In the genomic region with DNA sequence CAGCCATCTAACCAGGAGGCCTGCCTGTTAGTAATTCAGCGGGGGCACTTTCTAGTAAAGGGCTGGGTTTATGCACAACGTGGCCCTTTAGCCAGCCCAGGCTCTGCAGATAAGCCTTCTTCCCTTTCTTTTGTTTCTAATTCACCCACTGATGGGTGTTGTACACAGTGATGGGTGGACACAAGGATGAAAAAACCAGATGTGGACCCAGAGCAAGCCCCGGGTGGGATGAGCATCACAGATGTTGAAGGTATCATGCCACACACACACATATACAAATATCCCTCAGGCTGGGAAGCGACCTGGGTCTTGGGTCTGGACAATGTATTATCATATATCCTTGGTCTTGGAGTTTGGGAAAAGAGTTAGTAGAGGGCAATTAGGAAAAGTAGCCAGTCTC, we compare ENCODE assay signal across 18 mouse cellular contexts. TPM values are rescaled to one million over a fixed set of nuclear protein-coding genes. Genes with fewer than 3 reads are reported as not detected.
DNase-seq lines count a peak whose midpoint lies in the region; ATAC-seq lines count a peak whose summit lies in the region.
"Had no signal": no experiment of that assay in that cellular context is flagged by ENCODE, and none has a peak within 500 bp of the region (broad histone marks: within the 10 kb centered on the region; RNA-seq: fewer than 3 reads in every experiment).

No protein-coding gene starts in this region.

- H3K27me3 ChIP-seq in heart, embryonic 11.5 days (ENCODE audit: control insufficient read depth, insufficient read depth, low read length): no peaks in the 10 kb centered on the region
- H3K27me3 ChIP-seq in kidney, embryonic 16.5 days (ENCODE audit: insufficient read depth, low read length): no peaks in the 10 kb centered on the region
- H3K27me3 ChIP-seq in lung, embryonic 16.5 days (ENCODE audit: control insufficient read depth, insufficient read depth, low read depth, low read length): no peaks in the 10 kb centered on the region
- no peaks in the 10 kb centered on the region for H3K27me3 ChIP-seq in heart, embryonic 16.5 days (ENCODE audit: control insufficient read depth, insufficient read depth, low read length)
- H3K27me3 ChIP-seq: limb, embryonic 13.5 days had no signal

- WGBS in heart, embryonic 11.5 days (ENCODE audit: insufficient replicate concordance): 62% methylated on average over 4 of the region's 4 CpGs
- WGBS in kidney, embryonic 16.5 days: 81% methylated on average over 4 of the region's 4 CpGs
- WGBS in lung, embryonic 16.5 days: 60% methylated on average over 4 of the region's 4 CpGs
- WGBS in heart, embryonic 16.5 days: 60% methylated on average over 4 of the region's 4 CpGs

- no peak overlapping the region for H3K4me3 ChIP-seq in heart, embryonic 11.5 days (ENCODE audit: low read depth, low read length)
- peak overlapping the region; percentile 1; the same call in 1 of the 2 replicates for H3K4me3 ChIP-seq in kidney, embryonic 16.5 days (ENCODE audit: low read length)
- no peak overlapping the region for H3K4me3 ChIP-seq in lung, embryonic 16.5 days (ENCODE audit: low read length)
- no peak overlapping the region for H3K4me3 ChIP-seq in heart, embryonic 16.5 days (ENCODE audit: low read length)
- H3K4me3 ChIP-seq: limb, embryonic 13.5 days had no signal

- no peak overlapping the region for H3K27ac ChIP-seq in heart, embryonic 11.5 days (ENCODE audit: low read depth, low read length)
- peak overlapping the region; percentile 37; the same call in 1 of the 2 replicates for H3K27ac ChIP-seq in kidney, embryonic 16.5 days (ENCODE audit: low read length)
- H3K27ac ChIP-seq in lung, embryonic 16.5 days (ENCODE audit: low read length): peak overlapping the region; percentile 10
- peak overlapping the region; percentile 34 for H3K27ac ChIP-seq in heart, embryonic 16.5 days (ENCODE audit: low read length)
- H3K27ac ChIP-seq: hindbrain, postnatal 0 days; limb, embryonic 13.5 days had no signal

- peak overlapping the region; percentile 20; the same call in 1 of the 2 replicates for H3K4me2 ChIP-seq in heart, embryonic 11.5 days
- H3K4me2 ChIP-seq in kidney, embryonic 16.5 days (replicated peaks; ENCODE audit: low read depth, low read length): peak overlapping the region; percentile 20; the same call in 1 of the 2 replicates
- peak overlapping the region; percentile 4 for H3K4me2 ChIP-seq in lung, embryonic 16.5 days (ENCODE audit: low read depth, low read length)
- peak overlapping the region; percentile 24; the same call in 1 of the 2 replicates for H3K4me2 ChIP-seq in heart, embryonic 16.5 days (ENCODE audit: low read depth, low read length)

- DNase-seq in heart, postnatal 10 days: no peak
- DNase-seq in kidney, postnatal 10 days: no peak
- DNase-seq in lung, postnatal 14 days: no peak
- DNase-seq: adrenal gland, postnatal 10 days; B cell, adult 2 months; cerebellum, adult 2 months; gastrocnemius, postnatal 10 days; kidney, adult 11 months; layer of hippocampus, adult 9-11 months; lung, adult 18-20 months; right cerebral cortex, adult 18-20 months; thymus, adult 18-20 months had no signal

- no peak for ATAC-seq in heart, embryonic 11.5 days (replicated peaks; ENCODE audit: insufficient number of reproducible peaks, low FRiP score, low TSS enrichment)
- ATAC-seq in kidney, embryonic 16.5 days (ENCODE audit: low FRiP score, low TSS enrichment): no peak
- no peak for ATAC-seq in lung, embryonic 16.5 days (ENCODE audit: low read depth)
- no peak for ATAC-seq in heart, embryonic 16.5 days (replicated peaks; ENCODE audit: extremely low read depth, insufficient read depth, low FRiP score)
- ATAC-seq: hindbrain, postnatal 0 days had no signal

- intact Hi-C loops in heart, postnatal 10 days (cut with DNase I): no loop called here

- no peaks in the 10 kb centered on the region for H3K36me3 ChIP-seq in heart, embryonic 11.5 days (ENCODE audit: control insufficient read depth, insufficient read depth, low read length)
- no peaks in the 10 kb centered on the region for H3K36me3 ChIP-seq in kidney, embryonic 16.5 days (ENCODE audit: insufficient read depth, low read length)
- H3K36me3 ChIP-seq in lung, embryonic 16.5 days (ENCODE audit: control insufficient read depth, insufficient read depth, low read length): no peaks in the 10 kb centered on the region
- no peaks in the 10 kb centered on the region for H3K36me3 ChIP-seq in heart, embryonic 16.5 days (ENCODE audit: control insufficient read depth, insufficient read depth)

- no peak overlapping the region for H3K9ac ChIP-seq in heart, embryonic 11.5 days (ENCODE audit: low read depth, low read length)
- peak overlapping the region; percentile 25; the same call in 1 of the 2 replicates for H3K9ac ChIP-seq in kidney, embryonic 16.5 days (replicated peaks; ENCODE audit: low read length)
- H3K9ac ChIP-seq in lung, embryonic 16.5 days (ENCODE audit: low read length): no peak overlapping the region
- no peak overlapping the region for H3K9ac ChIP-seq in heart, embryonic 16.5 days (ENCODE audit: low read length)
- H3K9ac ChIP-seq: limb, embryonic 13.5 days had no signal

- no peaks in the 10 kb centered on the region for H3K9me3 ChIP-seq in heart, embryonic 11.5 days (replicated peaks; ENCODE audit: control insufficient read depth, low read length)
- H3K9me3 ChIP-seq in kidney, embryonic 16.5 days (ENCODE audit: low read length): no peaks in the 10 kb centered on the region
- no peaks in the 10 kb centered on the region for H3K9me3 ChIP-seq in lung, embryonic 16.5 days (ENCODE audit: control insufficient read depth, low read length)
- no peaks in the 10 kb centered on the region for H3K9me3 ChIP-seq in heart, embryonic 16.5 days (replicated peaks; ENCODE audit: control insufficient read depth, low read length)
- H3K9me3 ChIP-seq: limb, embryonic 13.5 days had no signal

- H3K4me1 ChIP-seq in heart, embryonic 11.5 days (ENCODE audit: control insufficient read depth, insufficient read depth, low read length): peaks cover 10% of the 10 kb centered on the region
- H3K4me1 ChIP-seq in kidney, embryonic 16.5 days (ENCODE audit: insufficient read depth, low read length): peaks cover 20% of the 10 kb centered on the region
- peaks cover under 1% of the 10 kb centered on the region for H3K4me1 ChIP-seq in lung, embryonic 16.5 days (replicated peaks; ENCODE audit: control insufficient read depth, insufficient read depth, low read length)
- peaks cover 3% of the 10 kb centered on the region; the same call in 1 of the 2 replicates for H3K4me1 ChIP-seq in heart, embryonic 16.5 days (ENCODE audit: control insufficient read depth, insufficient read depth, low read length)

RNA-seq across cellular contexts. Expression of gene Elk3, which starts 7.7 kb away (rescaled TPM):
- 39.9 and 42.1 TPM in 2 replicates for polyA plus RNA-seq in heart, embryonic 11.5 days (2014; fragmentation: Nextera tagmentation; extraction: Ambion mirVana)
- total RNA-seq in heart, postnatal 10 days (2021): 100 to 1,000 TPM; 106 to 115 TPM
- 41.3 and 45.6 TPM in 2 replicates for polyA plus RNA-seq in kidney, embryonic 16.5 days (2015; fragmentation: Nextera tagmentation; extraction: Ambion mirVana)
- 44.9 and 48.0 TPM in 2 replicates for polyA plus RNA-seq in lung, embryonic 16.5 days (2015; fragmentation: Nextera tagmentation; extraction: Ambion mirVana)
- polyA plus RNA-seq in heart, embryonic 16.5 days (2015; fragmentation: Nextera tagmentation; extraction: Ambion mirVana): 29.3 and 34.2 TPM in 2 replicates
